Mouse (Mus musculus) MEL (cell line): ENCODE results near the gene Cort.

Source experiments
- CHD1 ChIP-seq: IDR thresholded peaks from 2 replicates; pipeline ENCODE4 v1.6.1; 2012; ENCODE audit warnings: low read depth, mild to moderate bottlenecking, inconsistent platforms, low read length, improper control_type of control experiment
- CTCF ChIP-seq, 3 experiments: IDR thresholded peaks in 2 of 3; conservative IDR thresholded peaks in 1 of 3; 2 replicates each; pipeline ENCODE4 v1.5.1; 2011 to 2012; ENCODE audit warnings: low read length in 3 of 3, low read depth in 2 of 3, mild to moderate bottlenecking in 2 of 3, improper control_type of control experiment in 1 of 3, inconsistent platforms in 1 of 3, mixed read lengths in 1 of 3, moderate library complexity in 1 of 3; ENCODE audit not compliant: control insufficient read depth in 1 of 3, insufficient read depth in 1 of 3, poor library complexity in 1 of 3, severe bottlenecking in 1 of 3
- EP300 ChIP-seq, 2 experiments: IDR thresholded peaks; 2 replicates each; pipeline ENCODE4 v1.6.1; 2011; ENCODE audit warnings: improper control_type of control experiment in 2 of 2, low read length in 2 of 2, low read depth in 1 of 2, mild to moderate bottlenecking in 1 of 2
- JUND ChIP-seq: IDR thresholded peaks from 2 replicates; pipeline ENCODE4 v1.6.1; 2011; ENCODE audit warnings: low read depth, mild to moderate bottlenecking, improper control_type of control experiment, low read length
- MYC ChIP-seq: IDR thresholded peaks from 2 replicates; pipeline ENCODE4 v1.6.1; 2011; ENCODE audit warnings: low read depth, mild to moderate bottlenecking, low read length, improper control_type of control experiment, moderate library complexity
- POLR2A ChIP-seq, 2 experiments: IDR thresholded peaks; 2 replicates each; pipeline ENCODE4 v1.6.1; 2011 to 2012; ENCODE audit warnings: low read length in 2 of 2, mild to moderate bottlenecking in 2 of 2, control low read depth in 1 of 2, improper control_type of control experiment in 1 of 2, low read depth in 1 of 2, moderate library complexity in 1 of 2; ENCODE audit not compliant: control insufficient read depth in 1 of 2, insufficient read depth in 1 of 2, poor library complexity in 1 of 2
- POLR2AphosphoS5 ChIP-seq: IDR thresholded peaks from 2 replicates; pipeline ENCODE4 v1.6.1; 2012; ENCODE audit warnings: low read depth, borderline replicate concordance, mild to moderate bottlenecking, inconsistent platforms, low read length, moderate library complexity, mixed read lengths
- TBP ChIP-seq: IDR thresholded peaks from 2 replicates; pipeline ENCODE4 v1.8.0; 2011; ENCODE audit warnings: low read depth, low read length, improper control_type of control experiment
- ZKSCAN1 ChIP-seq: IDR thresholded peaks from 2 replicates; pipeline ENCODE4 v1.6.1; 2012; ENCODE audit warnings: low read depth, mild to moderate bottlenecking, inconsistent platforms, low read length, improper control_type of control experiment, moderate library complexity

- no peak for TF ChIP-seq CHD1
- TF ChIP-seq POLR2A (IDR thresholded peaks at IDR 0.05; ENCODE audit: control insufficient read depth in 1 of 2, insufficient read depth in 1 of 2, low read depth in 1 of 2, low read length in 2 of 2, poor library complexity in 1 of 2), result no peak
- TF ChIP-seq MYC, result no peak
- no peak for TF ChIP-seq TBP
- no peak for TF ChIP-seq EP300 (IDR thresholded peaks at IDR 0.05; ENCODE audit: low read depth in 1 of 2, low read length in 2 of 2)
- no peak for TF ChIP-seq CTCF (IDR thresholded peaks at IDR 0.05 in 2 of 3, conservative IDR thresholded peaks at IDR 0.05 in 1 of 3; ENCODE audit: control insufficient read depth in 1 of 3, insufficient read depth in 1 of 3, low read depth in 2 of 3, low read length in 3 of 3, poor library complexity in 1 of 3, severe bottlenecking in 1 of 3)
- no peak for TF ChIP-seq ZKSCAN1
- no peak for TF ChIP-seq POLR2AphosphoS5
- no peak for TF ChIP-seq JUND
Measured at GRCm38 (mm10) chr4:149145151-149145550, 18.6 kb upstream of the Cort start.
